Mouse (Mus musculus): ENCODE results near the gene Meiob. TPM values are rescaled to one million over a fixed set of nuclear protein-coding genes. Genes with fewer than 3 reads are reported as not detected.

Gene Meiob
- not detected in 2 replicates for polyA plus RNA-seq (2012; ENCODE audit: low replicate concordance)

DNA sequence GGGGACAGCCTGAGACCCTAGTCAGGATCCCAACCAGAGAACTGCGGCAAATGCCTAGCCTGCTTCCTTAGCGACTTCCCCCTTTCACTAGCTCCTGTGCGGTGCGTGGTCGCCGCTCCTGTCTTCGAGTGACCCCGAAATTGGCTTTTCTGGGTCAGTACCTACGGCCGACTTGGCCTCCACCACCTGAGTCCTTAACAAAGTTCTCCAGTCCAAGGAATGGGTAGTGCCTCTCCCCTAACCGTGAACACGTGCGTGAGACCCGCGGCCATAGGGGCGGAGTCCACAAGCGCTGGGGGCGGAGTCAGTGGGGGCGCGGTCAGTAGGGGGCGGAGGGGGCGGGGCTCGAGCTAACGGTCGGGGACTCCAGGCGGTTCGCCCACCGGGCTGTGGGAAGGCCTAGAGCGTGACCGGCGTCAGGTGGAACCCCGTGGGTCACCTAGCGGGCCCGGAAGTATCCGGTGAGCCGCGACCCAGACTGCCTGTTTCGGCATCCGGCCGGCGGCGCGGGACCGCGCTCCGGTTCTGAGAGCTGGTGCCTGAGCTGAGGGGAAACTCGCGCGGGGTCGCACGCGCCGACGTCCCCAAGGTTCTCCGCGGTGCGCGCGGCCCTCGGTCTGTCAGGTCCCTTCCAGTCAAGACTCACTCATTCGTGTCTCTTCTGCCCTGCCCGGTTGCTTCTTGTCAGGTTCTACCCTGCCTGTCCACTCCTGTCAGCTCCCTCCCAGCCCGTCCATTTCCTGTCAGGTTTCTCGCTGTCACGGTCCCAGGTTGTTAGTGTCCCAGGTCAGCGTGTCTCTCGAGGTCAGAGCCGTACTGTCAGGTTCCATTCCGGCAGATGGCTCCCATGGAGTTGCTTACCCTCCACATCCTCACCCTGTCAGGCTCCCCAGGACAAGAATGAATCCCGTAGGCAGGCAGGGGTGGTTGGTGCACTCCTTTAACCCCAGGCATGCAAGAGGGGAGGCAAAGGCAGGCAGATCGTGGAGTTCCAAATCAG, at the start of gene Meiob:
TSS of gene Meiob (plus strand) at position 338 of the 1,000 bp plus-strand sequence.

DNA sequence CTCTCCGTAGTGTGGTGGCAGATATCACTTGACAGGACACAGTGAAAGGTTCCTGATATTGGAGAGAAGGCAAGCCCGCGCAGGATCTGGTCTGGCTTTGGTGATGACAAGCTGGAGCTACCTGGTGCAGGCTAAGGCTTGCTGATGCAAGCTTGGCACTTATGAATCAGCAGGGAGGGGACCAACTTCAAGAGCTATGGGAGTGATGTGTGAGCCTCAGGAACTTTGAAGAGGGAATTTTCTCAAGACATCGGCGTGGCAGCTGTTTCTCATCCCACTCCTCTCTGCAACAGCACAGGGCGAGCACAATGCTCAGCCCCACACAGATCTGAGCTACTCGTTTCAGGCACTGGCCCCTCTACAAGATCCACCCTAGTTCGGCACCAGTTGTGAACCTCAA, 35.8 kb downstream of the Meiob start, which contains the start of gene Hagh:
TSS of gene Hagh (plus strand) at position 302 of the 400 bp plus-strand sequence.

DNA sequence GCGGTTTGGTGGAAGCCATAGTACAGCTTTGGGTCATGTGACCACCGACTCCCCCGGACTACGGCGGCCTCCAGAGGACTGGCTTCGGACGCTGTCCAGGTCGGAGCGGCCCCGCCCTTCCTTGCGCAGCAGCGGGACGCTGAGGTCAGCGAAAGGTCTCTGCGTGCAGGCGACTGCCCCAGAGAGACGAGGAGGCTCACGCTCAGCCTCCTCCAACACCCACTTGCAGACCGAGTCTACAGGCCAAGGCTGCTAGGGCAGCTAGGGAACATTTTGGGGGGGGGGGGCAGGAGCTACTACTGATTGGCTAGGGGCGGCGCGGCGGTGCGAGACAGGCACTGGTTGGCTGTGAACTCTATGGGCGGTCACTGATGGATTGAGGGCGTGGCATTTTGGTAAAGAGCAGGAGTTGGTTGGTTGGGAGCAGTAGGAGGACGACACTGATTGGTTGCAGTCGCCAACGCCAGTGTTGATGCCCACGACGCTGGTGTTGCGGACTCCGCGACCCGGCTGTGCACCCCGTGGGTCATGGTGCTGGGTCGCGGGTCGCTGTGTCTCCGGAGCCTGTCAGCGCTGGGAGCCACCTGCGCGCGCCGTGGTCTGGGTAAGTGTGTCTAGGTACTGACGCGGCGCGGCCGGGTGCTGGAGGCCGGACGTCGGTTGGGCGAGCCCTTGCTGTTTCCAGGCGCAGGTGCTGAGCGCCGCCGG, 46.1 kb downstream of the Meiob start, which contains the start of gene Fahd1:
TSS of gene Fahd1 (minus strand) at position 300 of the 708 bp plus-strand sequence.

DNA sequence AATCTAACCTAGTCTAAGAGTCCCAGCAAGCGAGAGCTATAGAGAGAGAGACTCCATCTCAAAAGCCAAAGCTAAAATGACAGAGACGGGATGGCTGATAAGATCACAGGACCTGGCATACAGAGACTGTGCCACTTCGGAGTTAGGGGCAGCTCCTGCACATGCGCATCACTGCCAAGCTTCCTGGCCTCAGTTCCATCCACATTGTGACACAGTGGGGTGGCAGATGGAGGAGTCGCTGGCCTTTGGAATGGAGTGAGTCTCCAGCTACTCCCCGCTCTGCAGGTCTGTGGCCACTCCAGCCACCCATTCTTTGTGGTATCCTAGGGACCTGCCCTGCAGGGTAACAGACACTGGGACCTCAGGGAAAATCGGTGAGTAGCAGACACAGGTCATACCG, 61.7 kb downstream of the Meiob start, which contains the start of gene Igfals:
TSS of gene Igfals (plus strand) at position 222 of the 400 bp plus-strand sequence.

DNA sequence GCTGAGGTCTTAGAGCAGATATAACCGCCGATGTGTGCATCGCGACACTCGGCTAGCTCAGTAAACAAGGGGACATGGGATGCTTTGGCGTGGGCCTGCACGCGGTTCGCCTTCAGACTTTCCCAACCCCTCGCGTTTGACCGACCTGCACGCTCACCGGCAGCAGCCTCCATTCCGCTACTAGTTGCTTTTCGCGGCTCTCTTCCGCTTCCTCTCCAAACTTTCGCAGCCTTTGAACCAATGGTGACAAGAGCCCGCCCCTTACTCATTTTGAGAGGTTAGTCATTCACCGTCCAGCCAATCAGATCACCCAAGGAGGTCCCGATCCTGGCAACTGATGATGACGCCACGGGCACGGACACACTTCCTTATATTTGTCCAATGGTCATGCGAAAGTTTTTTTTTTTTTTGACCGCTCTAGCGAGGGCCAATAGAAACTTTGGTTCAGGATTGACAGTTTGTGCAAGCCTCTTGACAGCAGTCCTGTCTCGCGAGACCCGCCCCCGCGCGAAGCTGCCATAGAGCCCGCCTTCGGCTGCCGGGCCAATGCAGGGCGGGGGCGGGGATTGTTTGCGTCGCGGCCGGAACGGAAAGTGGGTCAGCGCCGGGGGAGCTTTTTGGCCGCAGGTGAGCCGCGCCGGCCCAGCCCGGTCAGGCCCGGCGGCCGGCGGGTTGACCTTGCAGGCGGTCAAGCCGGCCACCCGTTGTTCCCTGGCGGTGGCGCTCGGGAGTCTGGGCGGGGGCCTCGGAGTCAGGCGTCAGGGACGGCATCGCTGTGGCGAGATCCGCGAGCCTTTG, 82.2 kb downstream of the Meiob start, which contains the start of the genes Nubp2 and Spsb3:
TSS of gene Nubp2 (minus strand) at position 216 of the 798 bp plus-strand sequence.
TSS of gene Spsb3 (plus strand) at position 510 of the 798 bp plus-strand sequence.

Other genes starting within 250 kb of the Meiob start
- gene Tsc2, start 171.7 kb upstream of the Meiob start, polyA plus RNA-seq (2012; ENCODE audit: low replicate concordance) = 37.6 and 45.7 TPM in 2 replicates
- gene Nthl1, start 171.6 kb upstream of the Meiob start, polyA plus RNA-seq (2012; ENCODE audit: low replicate concordance) = 3.8 and 6.9 TPM in 2 replicates
- 3.8 and 6.4 TPM in 2 replicates for gene Slc9a3r2, start 154.0 kb upstream of the Meiob start, polyA plus RNA-seq (2012; ENCODE audit: low replicate concordance)
- gene Npw, start 145.8 kb upstream of the Meiob start, polyA plus RNA-seq (2012; ENCODE audit: low replicate concordance) = 0.36 and 0.52 TPM in 2 replicates
- 56.2 and 93.5 TPM in 2 replicates for gene Zfp598, start 134.6 kb upstream of the Meiob start, polyA plus RNA-seq (2012; ENCODE audit: low replicate concordance)
- gene Syngr3, start 114.3 kb upstream of the Meiob start, polyA plus RNA-seq (2012; ENCODE audit: low replicate concordance) = 0.15 and 0.24 TPM in 2 replicates
- gene Gfer, start 108.1 kb upstream of the Meiob start, polyA plus RNA-seq (2012; ENCODE audit: low replicate concordance) = 52.3 and 54.6 TPM in 2 replicates
- 5.9 and 10.3 TPM in 2 replicates for gene Noxo1, start 108.1 kb upstream of the Meiob start, polyA plus RNA-seq (2012; ENCODE audit: low replicate concordance)
- gene Tbl3, start 96.6 kb upstream of the Meiob start, polyA plus RNA-seq (2012; ENCODE audit: low replicate concordance) = 8.7 and 12.3 TPM in 2 replicates
- 0.16 and 0.36 TPM in 2 replicates for gene Rnf151, start 86.2 kb upstream of the Meiob start, polyA plus RNA-seq (2012; ENCODE audit: low replicate concordance)
- 42.1 and 88.6 TPM in 2 replicates for gene Rps2, start 86.2 kb upstream of the Meiob start, polyA plus RNA-seq (2012; ENCODE audit: low replicate concordance)
- gene Ndufb10, start 79.8 kb upstream of the Meiob start, polyA plus RNA-seq (2012; ENCODE audit: low replicate concordance) = 220 and 325 TPM in 2 replicates
- 0.31 and 0.38 TPM in 2 replicates for gene Rpl3l, start 76.5 kb upstream of the Meiob start, polyA plus RNA-seq (2012; ENCODE audit: low replicate concordance)
- gene Msrb1, start 67.6 kb upstream of the Meiob start, polyA plus RNA-seq (2012; ENCODE audit: low replicate concordance) = 43.6 and 56.0 TPM in 2 replicates
- gene Hs3st6, start 51.3 kb upstream of the Meiob start, polyA plus RNA-seq (2012; ENCODE audit: low replicate concordance) = 0.94 and 2.2 TPM in 2 replicates
- 27.6 and 69.0 TPM in 2 replicates for gene Hagh, start 35.9 kb downstream of the Meiob start, polyA plus RNA-seq (2012; ENCODE audit: low replicate concordance)
- gene Fahd1, start 46.1 kb downstream of the Meiob start, polyA plus RNA-seq (2012; ENCODE audit: low replicate concordance) = 2.7 and 6.5 TPM in 2 replicates
- 0.12 TPM in 1 of 2 replicates, not detected in the other for gene Igfals, start 61.7 kb downstream of the Meiob start, polyA plus RNA-seq (2012; ENCODE audit: low replicate concordance)
- gene Nubp2, start 82.1 kb downstream of the Meiob start, polyA plus RNA-seq (2012; ENCODE audit: low replicate concordance) = 10.4 and 58.7 TPM in 2 replicates
- 44.2 and 49.9 TPM in 2 replicates for gene Spsb3, start 82.4 kb downstream of the Meiob start, polyA plus RNA-seq (2012; ENCODE audit: low replicate concordance)
- 20.3 and 41.1 TPM in 2 replicates for gene Eme2, start 90.8 kb downstream of the Meiob start, polyA plus RNA-seq (2012; ENCODE audit: low replicate concordance)
- 40.1 and 50.8 TPM in 2 replicates for gene Mrps34, start 90.8 kb downstream of the Meiob start, polyA plus RNA-seq (2012; ENCODE audit: low replicate concordance)
- gene Nme3, start 92.2 kb downstream of the Meiob start, polyA plus RNA-seq (2012; ENCODE audit: low replicate concordance) = 19.9 and 39.7 TPM in 2 replicates
- 64.6 and 70.0 TPM in 2 replicates for gene Mapk8ip3, start 132.7 kb downstream of the Meiob start, polyA plus RNA-seq (2012; ENCODE audit: low replicate concordance)
- 9.7 and 10.8 TPM in 2 replicates for gene Jpt2, start 156.4 kb downstream of the Meiob start, polyA plus RNA-seq (2012; ENCODE audit: low replicate concordance)
- 13.8 and 42.6 TPM in 2 replicates for gene Cramp1l, start 211.5 kb downstream of the Meiob start, polyA plus RNA-seq (2012; ENCODE audit: low replicate concordance)
- 12.6 and 17.0 TPM in 2 replicates for gene Ift140, start 211.8 kb downstream of the Meiob start, polyA plus RNA-seq (2012; ENCODE audit: low replicate concordance)